Mouse (Mus musculus): Measurements from ENCODE around the gene Pde1b. TPM values are rescaled to one million over a fixed set of nuclear protein-coding genes. Genes with fewer than 3 reads are reported as not detected.

Gene Pde1b
- total RNA-seq, 1 experiment from 2014 or later = 28.6 TPM

DNA sequence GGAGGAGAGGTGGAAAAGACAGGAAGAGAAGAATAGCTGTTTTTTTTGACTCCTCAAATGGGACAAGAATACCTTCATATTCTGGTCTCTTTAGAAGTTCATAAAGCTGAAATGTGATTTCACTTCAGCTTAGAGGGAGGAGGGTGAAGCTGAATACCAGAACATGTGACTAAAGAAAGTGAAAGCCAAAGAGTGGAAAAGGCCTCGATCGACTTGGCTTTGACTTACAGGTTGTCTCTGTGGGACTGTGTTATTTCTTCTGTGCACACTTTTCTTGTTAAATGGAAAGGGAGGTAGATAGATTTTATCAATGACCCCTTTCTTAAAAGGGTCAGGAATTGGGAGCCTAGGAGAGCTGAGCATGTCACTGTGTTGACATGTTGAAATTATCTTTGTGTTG is 1.6 kb upstream of the Pde1b start:
- no peak for ATAC-seq (replicated peaks; ENCODE audit: insufficient number of reproducible peaks, low FRiP score, low TSS enrichment, poor library complexity, severe bottlenecking)

- no peak for ATAC-seq (replicated peaks; ENCODE audit: insufficient number of reproducible peaks, low FRiP score, low TSS enrichment, poor library complexity, severe bottlenecking)
These were observed 392 bp downstream of the Pde1b start for GRCm38 (mm10) chr15:103503251-103503600.

DNA sequence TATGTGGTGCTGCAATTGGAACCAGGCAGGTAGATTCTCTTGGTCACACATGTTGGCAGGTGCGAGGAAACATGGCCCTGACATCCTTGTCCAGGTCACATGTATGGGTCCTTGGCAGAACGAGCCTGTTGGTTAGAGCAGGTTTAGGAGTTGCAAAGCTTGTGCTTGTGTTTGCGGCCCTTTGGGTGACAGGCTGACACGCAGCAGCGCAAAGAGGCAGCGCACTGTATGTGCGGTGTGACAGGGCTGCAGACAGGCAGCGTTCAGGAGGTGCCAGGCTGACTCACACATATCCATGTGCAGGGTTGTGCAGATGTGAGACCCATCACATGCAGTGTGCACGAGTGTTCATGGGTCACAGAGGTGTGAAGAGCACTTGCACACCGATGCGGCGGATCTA is 826 bp downstream of the Pde1b start:
- 0 out of 2 replicates have a peak, but pooled peaks have one; percentile 14 for ATAC-seq (replicated peaks; ENCODE audit: insufficient number of reproducible peaks, low FRiP score, low TSS enrichment, poor library complexity, severe bottlenecking)

DNA sequence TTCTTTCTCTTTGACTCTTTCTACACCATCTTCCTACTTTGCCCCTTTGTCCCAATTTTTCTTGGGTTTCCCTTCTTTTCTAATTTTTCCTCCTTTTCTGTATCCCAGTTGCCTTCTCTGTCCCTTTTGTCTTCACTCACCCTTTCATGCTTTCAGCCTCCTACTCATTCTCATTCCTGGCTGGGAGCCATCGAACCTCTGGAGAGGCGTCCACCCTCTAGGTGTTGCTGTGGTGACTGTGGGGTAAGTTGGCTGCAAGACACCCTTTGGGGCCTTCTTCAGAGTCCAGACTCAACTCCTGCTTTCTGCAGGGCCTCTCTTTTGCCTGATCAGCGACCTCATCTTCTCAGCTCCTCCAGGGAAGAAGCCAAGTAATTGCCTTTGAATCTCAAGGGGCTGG is 6.5 kb downstream of the Pde1b start:
- ATAC-seq (replicated peaks; ENCODE audit: insufficient number of reproducible peaks, low FRiP score, low TSS enrichment, poor library complexity, severe bottlenecking) = no peak

GRCm38 (mm10) chr15:103511652-103512051 is 8.8 kb downstream of the Pde1b start:
- no peak for ATAC-seq (replicated peaks; ENCODE audit: insufficient number of reproducible peaks, low FRiP score, low TSS enrichment, poor library complexity, severe bottlenecking)

DNA sequence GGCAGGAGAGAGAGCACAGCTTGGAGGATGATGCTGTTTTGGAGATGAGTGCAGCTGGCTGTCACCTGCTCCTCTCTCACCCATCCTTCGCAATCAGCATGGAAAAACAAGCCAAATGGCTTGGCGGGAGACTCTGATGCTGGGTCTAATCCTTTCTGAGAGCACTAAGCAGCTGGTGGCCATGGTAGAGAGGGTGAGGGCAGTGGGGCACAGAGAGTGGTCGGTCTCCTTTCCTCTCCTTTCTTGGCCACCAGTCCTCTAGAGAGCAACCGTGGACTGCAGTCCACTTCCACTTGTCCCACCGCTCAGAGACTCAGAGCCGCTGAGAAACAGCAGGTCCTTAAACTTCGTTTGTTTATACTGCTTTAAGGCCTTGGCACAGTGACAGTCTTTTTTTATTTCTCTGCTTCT is 10.8 kb downstream of the Pde1b start:
- no peak for ATAC-seq (replicated peaks; ENCODE audit: insufficient number of reproducible peaks, low FRiP score, low TSS enrichment, poor library complexity, severe bottlenecking)

DNA sequence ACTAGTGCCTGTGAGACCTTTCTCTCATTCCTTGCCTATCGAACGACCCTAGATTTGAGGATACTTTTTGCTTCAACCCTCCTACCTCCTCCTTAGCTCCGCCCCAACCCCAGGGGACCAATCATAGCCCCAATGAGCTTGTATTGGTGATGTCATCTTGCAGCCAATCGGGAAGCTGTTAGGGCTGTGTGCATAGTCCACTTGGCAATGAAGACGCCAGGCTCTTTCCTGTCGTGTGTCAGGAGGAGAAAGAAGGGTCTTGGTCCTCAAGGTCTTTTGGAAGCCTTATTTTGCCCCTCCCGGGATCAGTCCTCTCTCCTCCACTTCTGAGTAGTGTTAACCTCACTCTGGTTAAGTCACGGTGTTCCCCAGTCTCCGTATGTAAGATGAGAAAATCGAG is 11.3 kb downstream of the Pde1b start:
- 0 out of 2 replicates have a peak, but pooled peaks have one; percentile 45 for ATAC-seq (replicated peaks; ENCODE audit: insufficient number of reproducible peaks, low FRiP score, low TSS enrichment, poor library complexity, severe bottlenecking)

- no peak for ATAC-seq (replicated peaks; ENCODE audit: insufficient number of reproducible peaks, low FRiP score, low TSS enrichment, poor library complexity, severe bottlenecking)
These were observed 12.1 kb downstream of the Pde1b start for GRCm38 (mm10) chr15:103514914-103515313.

DNA sequence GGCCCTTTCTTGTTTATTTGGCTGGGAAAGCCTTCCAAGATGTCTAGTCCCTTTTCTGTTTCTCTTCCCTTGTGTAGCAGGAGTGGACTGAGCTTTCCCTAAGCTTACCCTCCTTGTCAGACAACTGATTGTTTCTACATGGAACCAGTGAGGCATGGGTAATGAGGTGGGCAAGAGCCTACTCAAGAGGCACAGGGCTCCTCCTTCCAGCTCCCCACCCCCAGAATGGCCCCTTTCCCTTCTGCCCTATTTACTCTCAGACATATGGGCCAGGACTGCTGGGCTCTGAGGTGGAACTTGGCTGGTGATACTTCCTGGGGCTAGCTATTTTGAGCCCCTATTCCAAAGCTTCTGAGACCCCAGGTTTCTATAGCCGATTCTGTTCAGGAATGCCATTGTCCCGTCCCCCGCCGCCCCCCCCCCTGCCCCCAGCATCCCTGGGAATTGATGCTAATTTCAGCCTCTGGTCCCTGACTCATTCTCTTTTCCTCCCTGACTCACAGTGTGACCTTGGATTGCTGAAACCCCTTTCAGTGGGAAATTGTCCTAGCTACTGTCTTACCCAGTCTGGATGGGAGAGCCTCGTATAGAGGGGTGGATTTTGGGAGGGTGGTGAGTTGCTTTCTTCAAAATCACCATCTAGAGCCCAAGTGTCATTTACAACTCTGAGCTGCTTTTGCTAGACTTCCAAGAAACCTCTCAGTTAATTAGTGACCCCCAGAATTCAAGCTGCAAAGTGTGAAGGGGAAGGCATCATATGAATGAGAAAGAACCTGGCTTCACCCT is 16.0 kb downstream of the Pde1b start:
- ATAC-seq (replicated peaks; ENCODE audit: insufficient number of reproducible peaks, low FRiP score, low TSS enrichment, poor library complexity, severe bottlenecking) = no peak

- ATAC-seq (replicated peaks; ENCODE audit: insufficient number of reproducible peaks, low FRiP score, low TSS enrichment, poor library complexity, severe bottlenecking) = no peak
These were observed 16.8 kb downstream of the Pde1b start for GRCm38 (mm10) chr15:103519386-103520378.

DNA sequence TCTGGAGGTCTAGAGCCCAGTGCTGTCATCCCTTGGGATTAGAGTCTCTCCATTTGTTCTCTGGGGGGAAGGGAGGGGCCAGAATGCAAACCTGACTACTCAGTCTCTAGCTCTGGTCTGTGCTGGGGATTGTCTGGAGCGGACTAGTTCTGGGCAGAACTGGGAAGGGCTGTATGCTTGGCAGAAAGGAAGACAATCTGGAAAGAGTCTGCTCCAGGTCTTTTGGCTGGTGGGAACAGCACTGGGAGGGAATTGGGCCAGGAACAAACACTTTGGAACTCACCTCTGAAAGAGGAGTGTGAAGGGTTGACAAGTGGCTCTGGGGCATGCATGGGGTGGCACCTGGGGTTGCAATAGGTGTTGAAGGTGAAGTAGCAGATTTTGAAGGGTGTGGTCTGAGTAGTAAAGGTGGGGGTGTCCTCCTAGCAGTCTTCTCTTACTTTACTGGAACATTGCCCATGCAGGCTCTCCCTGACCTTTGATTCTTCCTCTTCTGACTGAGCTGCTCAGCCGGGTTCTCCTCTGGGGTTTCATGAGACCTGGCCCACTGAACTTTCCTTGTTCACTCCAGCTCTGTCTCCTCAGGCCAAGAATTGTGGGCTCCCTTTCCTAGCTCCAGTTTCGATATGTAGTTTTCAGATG is 19.7 kb downstream of the Pde1b start:
- ATAC-seq (replicated peaks; ENCODE audit: insufficient number of reproducible peaks, low FRiP score, low TSS enrichment, poor library complexity, severe bottlenecking) = no peak

- ATAC-seq (replicated peaks; ENCODE audit: insufficient number of reproducible peaks, low FRiP score, low TSS enrichment, poor library complexity, severe bottlenecking) = no peak
These were observed 20.3 kb downstream of the Pde1b start for GRCm38 (mm10) chr15:103523156-103523555.

- ATAC-seq (replicated peaks; ENCODE audit: insufficient number of reproducible peaks, low FRiP score, low TSS enrichment, poor library complexity, severe bottlenecking) = 0 out of 2 replicates have a peak, but pooled peaks have one; percentile 51
These were observed 27.5 kb downstream of the Pde1b start for GRCm38 (mm10) chr15:103530372-103530771.

GRCm38 (mm10) chr15:103534054-103534620 is 31.3 kb downstream of the Pde1b start:
- ATAC-seq (replicated peaks; ENCODE audit: insufficient number of reproducible peaks, low FRiP score, low TSS enrichment, poor library complexity, severe bottlenecking) = no peak

GRCm38 (mm10) chr15:103535030-103535429 is 32.2 kb downstream of the Pde1b start:
- ATAC-seq (replicated peaks; ENCODE audit: insufficient number of reproducible peaks, low FRiP score, low TSS enrichment, poor library complexity, severe bottlenecking) = no peak

DNA sequence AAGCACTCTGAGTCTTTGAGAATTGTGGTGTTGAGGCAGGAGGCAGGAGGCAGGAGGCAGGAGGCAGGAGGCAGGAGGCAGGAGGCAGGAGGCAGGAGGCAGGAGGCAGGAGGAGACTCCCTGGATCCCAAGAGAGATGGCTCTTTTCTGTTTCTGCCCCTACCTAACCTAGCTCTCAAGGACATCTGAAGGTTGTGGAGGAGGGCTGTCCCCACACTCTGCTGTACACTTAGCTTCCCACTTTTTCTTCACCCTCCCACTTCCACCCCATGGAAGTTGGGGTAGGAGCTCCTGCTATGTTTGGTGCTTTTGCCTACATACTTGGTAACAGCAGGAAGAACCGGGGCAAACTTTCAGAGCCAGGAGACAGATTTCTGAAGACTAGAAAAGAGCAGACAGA is 33.0 kb downstream of the Pde1b start:
- ATAC-seq (replicated peaks; ENCODE audit: insufficient number of reproducible peaks, low FRiP score, low TSS enrichment, poor library complexity, severe bottlenecking) = no peak

DNA sequence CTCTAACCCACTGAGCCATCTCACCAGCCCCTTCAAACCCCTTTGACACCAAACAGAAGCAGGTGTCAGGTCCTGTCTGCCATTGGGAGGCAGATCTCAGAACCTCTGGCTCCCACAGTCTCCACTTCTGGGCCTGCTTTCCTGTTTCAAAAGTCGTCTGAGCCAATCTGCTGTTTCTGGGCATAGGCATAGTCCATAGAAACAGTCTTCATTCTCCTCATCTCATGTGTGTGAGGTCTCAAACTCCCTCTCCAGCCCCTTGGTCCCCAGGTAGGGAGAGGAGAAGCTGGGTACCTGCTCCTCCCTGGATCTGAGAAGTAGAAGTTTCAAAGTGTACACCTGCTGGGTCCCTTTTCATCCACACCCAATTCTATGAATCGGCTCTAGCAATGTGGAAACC is 33.6 kb downstream of the Pde1b start:
- no peak for ATAC-seq (replicated peaks; ENCODE audit: insufficient number of reproducible peaks, low FRiP score, low TSS enrichment, poor library complexity, severe bottlenecking)

GRCm38 (mm10) chr15:103537011-103537821 is 34.4 kb downstream of the Pde1b start:
- no peak for ATAC-seq (replicated peaks; ENCODE audit: insufficient number of reproducible peaks, low FRiP score, low TSS enrichment, poor library complexity, severe bottlenecking)

Data from monocyte, adult 5-6 weeks (primary cell).